Mouse (Mus musculus) inflammation-experienced regulatory T-cells, adult 6 months (primary cell): Measurements from ENCODE around the gene Dnah1. TPM values are rescaled to one million over a fixed set of nuclear protein-coding genes. Genes with fewer than 3 reads are reported as not detected.
A peak's percentile ranks its signal among the peaks of the same experiment; 100 is the strongest.

Experiments
- ATAC-seq: one replicate; pipeline ENCODE4 v1.8.0; 2017
- polyA plus RNA-seq, 3 experiments: library from polyadenylated mRNA; unstranded; fragments of 100-300 nt; shearing (Covaris generic); gene quantifications; one replicate each; pipeline ENCODE4 v1.2.1; 2017

The Dnah1 gene
- not detected for polyA plus RNA-seq

DNA sequence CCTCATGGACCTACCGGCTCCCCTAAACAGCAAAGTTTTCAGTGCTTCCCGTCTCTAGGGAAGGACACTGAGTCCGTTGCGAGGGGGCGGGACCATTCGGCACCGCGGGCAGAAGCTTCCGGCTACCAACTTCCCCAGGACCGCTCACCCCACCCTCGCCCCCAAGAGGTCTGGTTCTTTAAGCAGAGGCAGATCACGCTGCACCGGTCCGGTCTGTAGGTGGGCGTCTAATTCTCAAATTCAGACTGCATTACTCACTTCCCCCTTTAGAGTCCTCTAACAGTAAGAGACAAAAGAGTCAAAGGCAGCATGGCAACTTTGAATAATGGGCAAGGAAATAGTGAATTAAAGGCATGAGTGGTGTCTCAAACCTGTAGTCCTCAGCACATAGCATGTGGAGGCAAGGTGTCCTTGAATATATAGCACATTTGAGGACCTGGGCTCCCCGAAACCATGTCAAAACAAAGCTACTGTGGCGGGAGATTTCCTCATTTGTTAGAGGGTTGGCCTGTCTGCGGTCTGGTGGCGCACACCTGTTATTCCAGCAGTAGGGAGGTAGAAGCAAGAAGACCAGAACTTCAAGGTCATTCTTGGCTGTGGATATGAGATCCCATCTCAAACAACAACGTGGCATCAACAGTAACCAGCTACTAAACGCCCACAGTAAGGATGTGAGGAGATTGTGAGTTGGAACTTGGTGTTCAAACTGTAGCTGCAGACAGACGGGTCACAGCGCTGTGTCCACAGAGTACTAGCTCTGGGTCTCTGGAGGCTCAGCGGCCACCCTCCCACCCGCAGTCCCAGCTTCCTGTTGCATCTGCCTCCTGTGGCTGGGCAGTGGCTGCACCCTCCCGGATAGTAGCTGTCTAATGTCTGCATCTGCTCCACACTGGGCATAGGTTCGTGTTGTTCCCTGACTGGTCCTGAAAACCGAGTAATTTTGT lies at the start of gene Dnah1:
Dnah1 (minus strand) TSS at position 48 of the 944 bp plus-strand sequence.
- peak; percentile 78 for ATAC-seq

DNA sequence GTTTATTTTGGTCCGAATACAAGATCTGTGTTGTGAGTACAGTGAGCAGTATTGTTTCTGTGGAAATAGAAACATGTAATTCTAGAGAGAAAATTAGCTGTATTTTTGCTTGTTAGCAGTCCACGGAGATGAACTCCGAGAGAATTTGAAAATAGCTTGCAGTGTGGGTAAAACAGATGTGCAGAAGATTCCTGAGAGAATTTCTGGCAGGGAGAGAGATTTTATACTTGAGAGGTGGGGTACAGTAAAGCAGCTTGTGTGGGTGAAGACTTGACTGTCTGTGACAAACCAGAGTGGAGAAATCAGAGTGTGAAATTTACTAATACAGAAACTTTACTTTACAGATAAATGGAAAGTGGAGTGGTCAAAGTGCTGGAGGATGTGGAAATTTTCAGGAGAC lies 45.7 kb upstream of the Dnah1 start:
- no peak for ATAC-seq

- no peak for ATAC-seq
These were observed 44.3 kb upstream of the Dnah1 start for GRCm38 (mm10) chr14:31367951-31368350.

DNA sequence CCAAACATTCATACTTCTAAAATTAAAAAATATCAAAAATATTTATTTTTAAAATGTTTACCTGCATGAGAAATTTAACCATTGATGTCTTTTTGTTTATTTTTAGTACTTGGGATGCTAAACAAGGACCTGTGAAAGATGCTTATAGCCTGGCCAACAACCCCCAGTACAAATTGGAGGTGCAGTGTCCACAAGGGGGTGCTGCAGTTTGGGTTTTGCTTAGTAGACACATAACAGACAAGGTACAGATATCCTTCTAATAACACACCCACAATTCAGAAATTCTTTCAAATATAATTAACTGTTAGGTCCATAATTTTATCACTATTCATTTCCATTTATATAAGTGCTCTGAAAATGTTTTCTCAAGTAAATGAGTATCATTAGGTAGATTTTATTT lies 41.7 kb upstream of the Dnah1 start:
- peak; percentile 84 for ATAC-seq

DNA sequence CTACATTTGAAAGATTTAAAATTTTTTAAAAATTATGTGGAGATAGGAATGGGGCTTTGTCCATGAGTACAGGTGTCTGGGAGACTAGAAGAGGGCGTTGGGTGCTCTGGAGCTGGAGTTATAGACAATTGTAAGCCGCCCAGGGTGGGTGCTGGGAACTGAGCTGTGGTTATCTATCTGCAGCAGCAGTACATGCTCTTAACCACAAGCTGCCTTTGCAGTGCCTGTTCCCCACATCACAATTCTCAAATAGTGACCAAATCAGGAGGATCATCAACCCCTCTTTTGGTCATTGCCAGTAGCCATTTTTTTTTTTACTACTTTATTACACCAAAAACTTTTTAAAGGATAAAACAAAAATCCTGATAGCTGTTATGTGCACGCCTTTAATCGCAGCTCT lies 40.9 kb upstream of the Dnah1 start:
- no peak for ATAC-seq

- ATAC-seq, result no peak
These were observed 38.5 kb upstream of the Dnah1 start for GRCm38 (mm10) chr14:31362236-31362635.

- ATAC-seq, result no peak
These were observed 21.7 kb upstream of the Dnah1 start for GRCm38 (mm10) chr14:31345367-31345766.

DNA sequence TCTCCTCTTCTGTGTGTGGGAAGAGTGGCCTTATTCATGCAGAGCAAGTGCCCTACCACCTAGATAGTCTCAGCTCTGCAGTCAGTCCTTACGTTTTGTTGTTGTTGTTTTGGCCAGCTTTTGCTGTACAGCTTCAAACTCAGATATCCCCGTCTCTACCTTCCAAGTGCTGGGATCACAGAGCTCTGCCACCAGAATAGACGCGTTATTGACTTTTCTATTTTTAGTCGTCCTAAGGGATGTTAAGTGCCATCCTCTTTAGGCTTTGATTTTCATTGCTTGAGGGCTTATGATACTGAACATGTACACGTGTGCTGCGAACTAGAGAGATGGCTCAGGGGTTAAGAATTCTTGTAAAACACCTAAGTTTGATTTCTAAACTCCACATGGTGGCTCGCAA lies 19.5 kb upstream of the Dnah1 start:
- ATAC-seq, result no peak

GRCm38 (mm10) chr14:31337947-31338346 lies 14.3 kb upstream of the Dnah1 start:
- ATAC-seq, result no peak

DNA sequence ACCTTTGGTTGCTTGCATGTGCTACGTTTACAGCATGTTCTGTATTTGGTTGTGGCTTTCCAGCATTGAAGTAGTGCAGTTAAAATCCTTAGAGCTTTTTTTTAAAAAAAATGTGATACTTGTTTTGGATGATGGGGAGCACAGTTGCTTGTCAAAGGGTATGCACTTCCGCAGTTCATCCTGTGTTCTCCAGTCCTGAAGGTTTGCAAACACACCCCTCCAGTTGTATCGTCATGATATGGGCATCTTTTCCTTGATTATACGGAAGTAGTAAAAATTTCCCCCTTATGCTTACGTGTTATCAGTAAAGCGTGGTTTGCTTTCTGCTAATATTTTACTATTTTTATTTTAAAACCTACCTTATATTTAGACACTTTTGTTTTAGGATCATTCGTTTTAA lies 13.7 kb upstream of the Dnah1 start:
- ATAC-seq, result peak; percentile 26

- ATAC-seq, result peak; percentile 87
These were observed 12.9 kb upstream of the Dnah1 start, which contains the start of gene Capn7 for GRCm38 (mm10) chr14:31336369-31337155. Gene Capn7, plus strand, starts transcription at chr14:31336638.

DNA sequence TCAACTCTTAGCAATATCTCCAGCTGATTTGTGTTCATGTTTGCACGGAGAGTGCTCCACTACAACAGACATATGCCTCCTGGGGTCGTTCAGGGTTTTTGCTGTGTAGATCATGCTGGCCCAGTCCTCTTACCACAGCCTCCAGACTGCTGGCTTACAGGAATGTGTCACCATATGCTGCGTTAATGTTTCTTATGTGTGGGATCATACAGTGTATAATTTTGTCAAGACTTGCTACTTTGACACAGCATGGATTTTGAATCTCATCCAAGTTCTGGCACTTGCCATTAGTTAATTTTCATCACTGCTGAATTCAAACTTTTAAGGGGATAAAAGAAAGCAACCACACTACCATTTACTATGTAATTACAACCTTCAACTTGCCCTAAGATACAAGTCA lies 12.1 kb upstream of the Dnah1 start:
- no peak for ATAC-seq

DNA sequence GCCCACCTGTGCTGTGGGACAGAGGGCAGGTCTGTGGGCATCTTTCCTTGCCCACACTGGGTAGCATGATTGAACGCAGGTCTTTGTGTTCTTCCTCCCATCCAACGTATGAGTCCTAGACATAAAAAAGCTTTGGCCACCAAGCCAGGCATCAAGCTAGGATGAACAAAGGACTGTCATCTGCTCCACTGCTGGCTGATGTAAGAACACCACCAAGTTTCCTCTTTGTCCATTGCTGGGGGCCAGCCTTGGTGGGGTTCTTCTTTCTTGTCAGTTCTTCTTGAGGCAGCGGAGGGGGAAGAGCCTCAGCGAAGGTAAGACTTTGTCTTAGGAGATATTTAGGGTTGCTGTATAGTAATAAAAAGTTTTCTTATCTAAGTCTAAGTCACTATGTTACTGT lies 7.3 kb upstream of the Dnah1 start:
- ATAC-seq, result no peak

DNA sequence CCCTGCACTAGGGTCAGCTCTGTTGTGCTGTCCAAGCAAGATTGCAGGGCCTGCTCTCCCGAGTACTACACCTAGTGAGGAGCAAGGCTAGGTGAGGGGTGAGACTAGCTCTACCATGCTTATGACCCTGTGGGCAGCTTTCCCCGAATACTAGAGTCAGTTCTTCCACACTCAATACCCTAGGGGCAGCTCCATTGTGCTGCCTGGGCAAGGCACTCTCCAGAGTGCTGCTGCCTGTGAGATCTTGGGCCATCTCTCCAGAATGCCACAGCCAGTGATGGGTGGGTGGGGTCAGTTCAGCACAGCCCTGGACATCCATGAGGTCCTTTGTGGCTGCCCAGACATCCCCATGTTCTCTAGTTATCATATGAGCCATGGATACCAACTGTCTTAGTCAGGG lies 6.0 kb upstream of the Dnah1 start:
- no peak for ATAC-seq

DNA sequence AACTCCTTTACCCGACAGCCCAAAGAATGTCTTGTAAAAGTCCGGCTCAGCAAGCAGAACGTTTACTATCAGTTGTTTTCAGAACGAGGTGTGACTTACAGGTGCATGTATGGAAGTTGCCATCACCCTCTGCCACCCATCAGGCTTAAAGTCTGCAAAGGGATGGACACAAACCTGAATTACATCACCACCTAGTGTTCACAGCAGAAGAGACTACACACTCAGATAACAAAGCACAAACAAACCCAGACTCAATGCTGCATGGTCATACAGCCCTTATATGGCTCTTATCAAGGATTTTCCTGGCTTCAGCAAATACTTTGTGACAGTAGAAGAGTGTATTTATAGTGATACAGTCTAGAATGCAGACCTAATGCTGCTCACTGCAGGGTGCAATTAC lies 4.0 kb upstream of the Dnah1 start:
- no peak for ATAC-seq

DNA sequence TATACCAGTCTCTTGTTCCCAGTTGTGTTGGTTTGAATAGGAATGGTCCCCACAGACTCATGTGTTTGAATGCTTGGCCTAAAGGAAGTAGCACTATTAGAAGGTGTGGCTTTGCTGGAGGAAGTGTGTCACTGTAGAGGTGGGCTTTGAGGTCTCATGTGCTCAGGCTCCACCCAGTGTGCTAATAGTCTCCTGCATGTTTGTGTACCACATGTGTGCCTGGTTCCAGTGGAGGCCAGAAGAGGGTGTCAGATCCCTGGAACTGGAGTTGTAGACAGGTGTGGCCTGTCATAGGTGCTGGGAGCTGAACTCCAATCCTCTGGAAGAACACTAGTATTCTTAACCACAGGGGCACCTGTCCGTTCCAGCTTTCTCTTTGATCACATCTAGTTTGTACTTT lies 3.5 kb upstream of the Dnah1 start:
- ATAC-seq, result no peak

DNA sequence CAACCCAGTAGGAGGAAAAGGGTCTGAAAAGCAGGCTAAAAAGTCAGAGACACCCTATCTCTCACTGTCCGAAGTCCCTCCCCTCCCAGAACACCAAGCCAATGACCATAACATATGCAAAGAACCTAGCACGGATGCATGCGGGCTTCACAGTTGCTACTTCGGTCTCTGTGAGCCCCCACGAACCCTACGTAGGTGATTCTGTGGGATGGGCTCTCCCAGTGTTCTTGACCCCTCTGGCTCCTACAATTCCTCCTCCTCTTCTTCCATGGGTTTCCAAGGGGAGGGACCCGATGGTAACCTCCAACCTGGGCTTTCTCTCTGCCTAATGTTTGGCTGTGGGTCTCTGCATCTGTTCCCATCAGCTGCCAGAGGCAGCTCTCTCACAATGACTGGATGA lies 3.1 kb upstream of the Dnah1 start:
- no peak for ATAC-seq

- ATAC-seq, result no peak
These were observed 1.9 kb upstream of the Dnah1 start for GRCm38 (mm10) chr14:31325551-31325950.

- no peak for ATAC-seq
These were observed 1.2 kb upstream of the Dnah1 start for GRCm38 (mm10) chr14:31324851-31325250.

DNA sequence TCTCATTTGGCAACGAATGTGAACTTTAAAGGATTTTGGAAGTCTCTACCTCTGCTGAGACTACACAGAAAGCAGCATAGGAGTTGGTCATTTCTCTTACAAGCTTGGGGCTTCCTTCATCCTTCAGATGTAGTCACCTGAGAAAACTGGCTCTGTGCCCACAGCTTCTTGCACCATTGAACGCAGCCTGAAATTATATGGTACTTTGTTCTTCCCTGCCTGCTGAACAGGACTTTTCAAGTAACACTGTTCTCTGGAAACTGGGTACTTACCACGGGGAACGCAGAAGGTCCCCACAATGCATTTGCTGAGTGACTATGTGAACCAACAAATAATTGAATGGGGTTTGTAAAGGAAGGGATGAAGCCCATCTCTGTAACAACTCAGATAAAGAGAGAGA lies 507 bp downstream of the Dnah1 start:
- ATAC-seq, result no peak

GRCm38 (mm10) chr14:31322191-31322590 lies 1.5 kb downstream of the Dnah1 start:
- ATAC-seq, result no peak

GRCm38 (mm10) chr14:31321181-31321580 lies 2.5 kb downstream of the Dnah1 start:
- ATAC-seq, result no peak

GRCm38 (mm10) chr14:31319546-31319945 lies 4.2 kb downstream of the Dnah1 start:
- ATAC-seq, result no peak

DNA sequence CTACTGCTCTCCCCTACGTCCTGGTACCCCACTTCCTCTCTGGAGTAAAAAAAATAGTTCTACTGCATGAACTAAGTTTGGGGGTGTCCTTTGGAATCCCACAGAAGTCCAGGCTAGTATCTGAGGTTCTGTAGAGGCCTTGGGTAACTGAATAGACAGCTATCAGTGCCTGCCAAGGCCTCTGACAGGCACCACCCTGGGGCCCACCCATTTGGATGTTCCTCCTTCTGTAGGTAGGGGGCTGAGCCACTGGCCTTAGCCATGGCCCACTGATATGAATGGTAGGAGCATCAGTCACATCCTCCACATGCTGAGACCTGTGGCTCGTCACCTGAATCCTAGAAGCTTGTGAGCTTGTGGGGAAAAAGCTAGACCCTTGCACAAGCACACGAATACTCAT lies 5.9 kb downstream of the Dnah1 start:
- no peak for ATAC-seq
